Mouse (Mus musculus) C2C12 (cell line): ENCODE measurements around the gene Tchp.

Source experiments
- CEBPB ChIP-seq: IDR thresholded peaks from one replicate; pipeline ENCODE4 v1.6.1; 2011; ENCODE audit warnings: low read depth, mild to moderate bottlenecking, control low read depth, moderate library complexity
- CTCF ChIP-seq: IDR thresholded peaks from one replicate; pipeline ENCODE4 v1.5.1; 2011; ENCODE audit not compliant: control insufficient read depth, insufficient read depth, insufficient read length
- MAX ChIP-seq: IDR thresholded peaks from one replicate; pipeline ENCODE4 v1.6.1; 2011; ENCODE audit warnings: mild to moderate bottlenecking, control low read depth
- MYOD1 ChIP-seq: IDR thresholded peaks from one replicate; pipeline ENCODE4 v1.6.1; 2011; ENCODE audit warnings: low read depth; ENCODE audit not compliant: control insufficient read depth, insufficient read length
- MYOG ChIP-seq: IDR thresholded peaks from one replicate; pipeline ENCODE4 v1.6.1; 2011; ENCODE audit not compliant: control insufficient read depth, insufficient read length; ENCODE audit errors: extremely low read depth
- USF1 ChIP-seq: IDR thresholded peaks from one replicate; pipeline ENCODE4 v1.6.1; 2011; ENCODE audit warnings: low read depth, mild to moderate bottlenecking, control low read depth, moderate library complexity

- TF ChIP-seq CTCF: no peak
- no peak for TF ChIP-seq MAX
- TF ChIP-seq MYOD1: no peak
- TF ChIP-seq USF1: no peak
- no peak for TF ChIP-seq CEBPB
- TF ChIP-seq MYOG: no peak
Measured at GRCm38 (mm10) chr5:114674594-114674993, 33.0 kb upstream of the Tchp start.
